Mouse (Mus musculus) hindbrain, postnatal 0 days (tissue): ENCODE measurements around the gene Cd80. TPM values are rescaled to one million over a fixed set of nuclear protein-coding genes. Genes with fewer than 3 reads are reported as not detected.

Source experiments
- ATAC-seq: fragments of 200-750 bp; cut with Nextera tagmentation; 2 replicates; pipeline ENCODE4 v1.8.0; 2017; ENCODE audit warnings: mild to moderate bottlenecking, moderate TSS enrichment, moderate library complexity
- DNase-seq: peaks from one replicate; pipeline ENCODE4 v3.0.0-alpha.2; 2015; ENCODE audit warnings: low spot score
- H3K27ac ChIP-seq: fragments of 300-500 bp; sonication (generic); 2 replicates; pipeline ENCODE4 v1.5.1; 2014; ENCODE audit warnings: mild to moderate bottlenecking
- H3K27me3 ChIP-seq: fragments of 300-500 bp; sonication (generic); 2 replicates; pipeline ENCODE4 v1.6.1; 2014; ENCODE audit warnings: low read length, mixed read lengths; ENCODE audit not compliant: insufficient read depth
- H3K36me3 ChIP-seq: fragments of 300-500 bp; sonication (generic); 2 replicates; pipeline ENCODE4 v1.6.1; 2014; ENCODE audit warnings: low read length, mixed read lengths; ENCODE audit not compliant: insufficient read depth
- H3K4me1 ChIP-seq: fragments of 300-500 bp; sonication (generic); 2 replicates; pipeline ENCODE4 v1.6.1; 2014; ENCODE audit warnings: antibody characterized with exemption, low read length, mixed read lengths; ENCODE audit not compliant: insufficient read depth
- H3K4me2 ChIP-seq: fragments of 300-500 bp; sonication (generic); 2 replicates; pipeline ENCODE4 v1.6.1; 2014; ENCODE audit warnings: low read depth, mild to moderate bottlenecking, low read length, moderate library complexity, mixed read lengths
- H3K4me3 ChIP-seq: fragments of 300-500 bp; sonication (generic); 2 replicates; pipeline ENCODE4 v1.5.1; 2014; ENCODE audit warnings: low read length
- H3K9ac ChIP-seq: fragments of 300-500 bp; sonication (generic); replicated peaks from 2 replicates; pipeline ENCODE4 v1.6.1; 2014; ENCODE audit warnings: mild to moderate bottlenecking, low read length, moderate library complexity, mixed read lengths
- H3K9me3 ChIP-seq: fragments of 300-500 bp; sonication (generic); 2 replicates; pipeline ENCODE4 v1.6.1; 2016; ENCODE audit warnings: low read length, mixed read lengths
- CTCF ChIP-seq: IDR thresholded peaks from 2 replicates; pipeline ENCODE4 v1.5.1; 2016; ENCODE audit warnings: antibody characterized with exemption, control low read depth, low read depth
- WGBS: fragments of 180-500 bp; shearing (Covaris S2); extraction: QIAGEN DNeasy Blood & Tissue Kit; methylation state at CpG from one replicate; pipeline ENCODE4 v1.1.7; 2014; 5-methylcytosine and 5-hydroxymethylcytosine counted together
- polyA plus RNA-seq: library from polyadenylated mRNA; unstranded; fragments of >200 nt; fragmentation: Nextera tagmentation; extraction: Ambion mirVana; gene quantifications from 2 replicates; pipeline ENCODE4 v1.2.1, GENCODE M21; 2015
- total RNA-seq: library from RNA; depleted of rRNA; stranded (reverse); fragments of >200 nt; gene quantifications from 2 replicates; pipeline ENCODE4 v1.2.3, GENCODE M21; 2014

The Cd80 gene
- total and polyA plus RNA-seq, 2 experiments from 2014 or later, result 0.16 to 0.24 TPM

- ATAC-seq (no peak), DNase-seq (no peak)
- no peaks in the 10 kb centered on the region for H3K4me1 ChIP-seq
- no peak for TF ChIP-seq CTCF
- no peaks in the 10 kb centered on the region for H3K36me3 ChIP-seq
- H3K4me2 ChIP-seq, result no peak overlapping the region
- no peaks in the 10 kb centered on the region for H3K27me3 ChIP-seq
- H3K4me3 ChIP-seq, result no peak overlapping the region
- no peak overlapping the region for H3K27ac ChIP-seq
- H3K9ac ChIP-seq, result no peak overlapping the region
- 74% methylated on average over 1 of the region's 1 CpGs for WGBS
- H3K9me3 ChIP-seq, result no peaks in the 10 kb centered on the region
These were observed 29.6 kb upstream of the Cd80 start for GRCm38 (mm10) chr16:38425799-38426198.

- H3K27ac ChIP-seq, result no peak overlapping the region
- no peaks in the 10 kb centered on the region for H3K27me3 ChIP-seq
- no peak for TF ChIP-seq CTCF
- H3K4me3 ChIP-seq, result no peak overlapping the region
- 45% methylated on average over 13 of the region's 13 CpGs for WGBS
- H3K36me3 ChIP-seq, result no peaks in the 10 kb centered on the region
- H3K4me1 ChIP-seq, result no peaks in the 10 kb centered on the region
- H3K4me2 ChIP-seq, result no peak overlapping the region
- no peak overlapping the region for H3K9ac ChIP-seq
- DNase-seq (no peak), ATAC-seq (no peak)
- H3K9me3 ChIP-seq, result no peaks in the 10 kb centered on the region
These were observed 23.7 kb upstream of the Cd80 start for GRCm38 (mm10) chr16:38431446-38432185.

GRCm38 (mm10) chr16:38432498-38433425 lies 22.6 kb upstream of the Cd80 start, which contains the start of gene Pla1a:
Pla1a (minus strand) TSS chr16:38433145.
- Histone ChIP-seq H3K27ac (no peak within 1 kb of the TSS), H3K4me3 (no peak within 1 kb of the TSS), H3K27me3 (no peaks in the 10 kb centered on the region), H3K4me1 (no peaks in the 10 kb centered on the region), H3K4me2 (no peak within 1 kb of the TSS), H3K9me3 (no peaks in the 10 kb centered on the region), H3K9ac (no peak within 1 kb of the TSS), H3K36me3 (no peaks in the 10 kb centered on the region)
- DNase-seq, result no peak
- ATAC-seq, result no peak
- WGBS, result 80% methylated on average over 11 of the region's 11 CpGs
- TF ChIP-seq CTCF, result no peak

GRCm38 (mm10) chr16:38433514-38433913 lies 21.8 kb upstream of the Cd80 start:
- no peaks in the 10 kb centered on the region for H3K36me3 ChIP-seq
- no peak overlapping the region for H3K27ac ChIP-seq
- ATAC-seq (no peak), DNase-seq (no peak)
- H3K4me3 ChIP-seq, result no peak overlapping the region
- no peaks in the 10 kb centered on the region for H3K27me3 ChIP-seq
- H3K9me3 ChIP-seq, result no peaks in the 10 kb centered on the region
- no peak for TF ChIP-seq CTCF
- no peak overlapping the region for H3K9ac ChIP-seq
- no peak overlapping the region for H3K4me2 ChIP-seq
- WGBS, result 84% methylated on average over 8 of the region's 8 CpGs
- no peaks in the 10 kb centered on the region for H3K4me1 ChIP-seq

GRCm38 (mm10) chr16:38434295-38434795 lies 21.0 kb upstream of the Cd80 start:
- no peak overlapping the region for H3K27ac ChIP-seq
- H3K36me3 ChIP-seq, result no peaks in the 10 kb centered on the region
- no peaks in the 10 kb centered on the region for H3K27me3 ChIP-seq
- 90% methylated on average over 4 of the region's 4 CpGs for WGBS
- no peaks in the 10 kb centered on the region for H3K9me3 ChIP-seq
- ATAC-seq, result no peak
- no peak overlapping the region for H3K9ac ChIP-seq
- H3K4me1 ChIP-seq, result no peaks in the 10 kb centered on the region
- no peak overlapping the region for H3K4me2 ChIP-seq
- H3K4me3 ChIP-seq, result no peak overlapping the region
- TF ChIP-seq CTCF, result no peak
- no peak for DNase-seq

- no peaks in the 10 kb centered on the region for H3K4me1 ChIP-seq
- no peak overlapping the region for H3K27ac ChIP-seq
- H3K4me3 ChIP-seq, result no peak overlapping the region
- H3K9me3 ChIP-seq, result no peaks in the 10 kb centered on the region
- ATAC-seq, result no peak
- TF ChIP-seq CTCF, result no peak
- H3K4me2 ChIP-seq, result no peak overlapping the region
- no peak overlapping the region for H3K9ac ChIP-seq
- H3K36me3 ChIP-seq, result peaks cover 7% of the 10 kb centered on the region; the same call in 1 of the 2 replicates
- H3K27me3 ChIP-seq, result no peaks in the 10 kb centered on the region
- no peak for DNase-seq
- 83% methylated on average over 1 of the region's 1 CpGs for WGBS
These were observed 16.2 kb upstream of the Cd80 start for GRCm38 (mm10) chr16:38439190-38439589.
